Mouse (Mus musculus): ENCODE measurements at regions not wholly inside any gene's neighbourhood (a gene's known extent, or its start where the extent isn't known, plus 50 kb on each side); places are given as distances from the start of the nearest gene placed in this dataset.

DNA sequence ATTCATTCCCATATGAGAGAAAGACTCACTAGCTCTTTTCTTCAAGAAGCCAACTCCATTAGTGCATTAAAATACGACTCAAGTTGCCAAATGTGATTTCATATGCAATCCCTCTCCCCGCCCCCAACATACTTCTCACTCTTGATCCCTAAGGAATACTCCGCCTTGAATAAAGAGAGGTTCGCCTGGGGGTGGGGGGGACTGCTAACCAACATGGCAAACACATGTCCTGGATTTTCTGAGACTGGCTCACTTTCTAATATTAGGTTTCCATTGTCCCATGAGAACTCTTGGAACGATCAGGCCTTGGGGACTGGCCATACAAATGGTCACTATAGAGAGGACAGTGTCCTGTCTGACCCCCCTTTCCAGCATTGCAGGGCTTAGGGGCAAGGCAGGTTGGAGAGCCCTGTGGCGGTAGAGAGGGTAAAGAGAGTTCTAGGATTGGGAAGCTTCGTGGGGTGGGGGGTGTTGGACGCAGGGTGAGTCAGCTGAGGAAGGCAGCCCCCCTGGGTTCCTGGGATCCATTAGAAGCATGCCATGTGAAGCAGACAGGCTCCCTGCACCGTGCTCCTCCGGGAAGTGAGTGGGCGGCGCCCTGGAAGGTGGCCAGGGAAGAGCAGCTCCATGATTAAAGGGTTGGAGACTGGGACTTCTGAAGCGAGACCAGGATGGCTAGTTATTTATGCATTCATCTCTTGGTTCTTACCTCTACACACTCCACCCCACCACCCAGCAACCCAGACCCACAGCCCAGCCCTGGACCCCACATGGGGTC lies 91.6 kb downstream of the Ephb3 start:
- Histone ChIP-seq H3K36me3 (replicated peaks in 1 of 2; ENCODE audit: control insufficient read depth in 1 of 2, insufficient read depth in 1 of 2, low read length in 1 of 2) (no peaks in the 10 kb centered on the region), H3K4me1 (ENCODE audit: control insufficient read depth in 1 of 2, insufficient read depth in 2 of 2) (no peaks in the 10 kb centered on the region), H3K79me2 (replicated peaks; ENCODE audit: control insufficient read depth, extremely low read depth, insufficient read depth, poor library complexity, severe bottlenecking) (no peaks in the 10 kb centered on the region), H3K4me2 (ENCODE audit: insufficient read depth, low read depth, poor library complexity, severe bottlenecking) (no peak overlapping the region), H3K27ac (ENCODE audit: insufficient read depth, low read depth) (no peak overlapping the region), H3K9ac (ENCODE audit: insufficient read depth, low read depth) (no peak overlapping the region), H3K4me3 (replicated peaks in 1 of 3; ENCODE audit: low read depth in 2 of 3, low read length in 2 of 3, poor library complexity in 1 of 3) (no peak overlapping the region), H3K27me3 (replicated peaks) (no peaks in the 10 kb centered on the region), H3K9me3 (replicated peaks; ENCODE audit: low read length) (no peaks in the 10 kb centered on the region)
- TF ChIP-seq CHD1 (IDR thresholded peaks at IDR 0.05; ENCODE audit: low read depth, low read length) = no peak
- no peak for TF ChIP-seq SMC3 (IDR thresholded peaks at IDR 0.05; ENCODE audit: low read depth, low read length)
- TF ChIP-seq RCOR1 (conservative IDR thresholded peaks at IDR 0.05; ENCODE audit: low read depth, low read length) = no peak
- no peak for TF ChIP-seq ELF1 (IDR thresholded peaks at IDR 0.05; ENCODE audit: low read depth, low read length)
- TF ChIP-seq BHLHE40 (IDR thresholded peaks at IDR 0.05; ENCODE audit: low read depth, low read length) = no peak
- no peak for TF ChIP-seq CHD2 (IDR thresholded peaks at IDR 0.05; ENCODE audit: low read length)
- no peak for TF ChIP-seq TBP (conservative IDR thresholded peaks at IDR 0.05; ENCODE audit: low read depth, low read length)
- DNase-seq (ENCODE audit: extremely low read depth) = no peak
- dilution Hi-C loops (cut with MboI; ENCODE audit: extremely low pct_ligation_motif_present, extremely low pct_unique_long_range_greater_than_20kb, low sequenced_read_pairs) = no loop called here
- in situ Hi-C loops (cut with MboI; ENCODE audit: low pct_ligation_motif_present, low pct_unique_long_range_greater_than_20kb, low sequenced_read_pairs) = no loop called here

DNA sequence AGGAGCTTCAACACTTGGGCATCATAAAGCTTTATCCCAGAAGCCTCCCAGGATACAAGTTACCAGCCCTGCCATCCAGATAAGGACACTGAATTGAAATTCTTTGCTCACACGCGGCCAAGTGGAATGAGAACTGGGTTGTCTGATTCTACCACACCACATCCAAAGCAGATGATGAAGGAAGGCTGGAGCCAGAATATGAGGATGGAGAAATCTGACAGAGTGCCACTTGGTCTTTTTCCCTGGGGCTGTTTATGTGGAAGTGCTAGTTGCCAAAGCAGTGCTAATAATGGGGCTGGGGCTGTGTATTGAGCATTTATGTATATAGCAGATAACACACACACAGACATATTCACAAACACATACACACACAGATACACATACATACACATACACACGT lies 92.2 kb downstream of the Ephb3 start:
- no peaks in the 10 kb centered on the region for H3K4me1 ChIP-seq (ENCODE audit: control insufficient read depth in 1 of 2, insufficient read depth in 2 of 2)
- no peak overlapping the region for H3K4me3 ChIP-seq (replicated peaks in 1 of 3; ENCODE audit: low read depth in 2 of 3, low read length in 2 of 3, poor library complexity in 1 of 3)
- H3K79me2 ChIP-seq (replicated peaks; ENCODE audit: control insufficient read depth, extremely low read depth, insufficient read depth, poor library complexity, severe bottlenecking) = no peaks in the 10 kb centered on the region
- H3K4me2 ChIP-seq (ENCODE audit: insufficient read depth, low read depth, poor library complexity, severe bottlenecking) = no peak overlapping the region
- H3K9me3 ChIP-seq (replicated peaks; ENCODE audit: low read length) = no peaks in the 10 kb centered on the region
- H3K36me3 ChIP-seq (replicated peaks in 1 of 2; ENCODE audit: control insufficient read depth in 1 of 2, insufficient read depth in 1 of 2, low read length in 1 of 2) = no peaks in the 10 kb centered on the region
- H3K27me3 ChIP-seq (replicated peaks) = peaks cover 2% of the 10 kb centered on the region
- in situ Hi-C loops (cut with MboI; ENCODE audit: low pct_ligation_motif_present, low pct_unique_long_range_greater_than_20kb, low sequenced_read_pairs) = no loop called here
- no peak for DNase-seq (ENCODE audit: extremely low read depth)
- no peak overlapping the region for H3K27ac ChIP-seq (ENCODE audit: insufficient read depth, low read depth)
- dilution Hi-C loops (cut with MboI; ENCODE audit: extremely low pct_ligation_motif_present, extremely low pct_unique_long_range_greater_than_20kb, low sequenced_read_pairs) = no loop called here
- no peak overlapping the region for H3K9ac ChIP-seq (ENCODE audit: insufficient read depth, low read depth)
- TF ChIP-seq CHD2 (IDR thresholded peaks at IDR 0.05; ENCODE audit: low read length) (no peak), NELFE (IDR thresholded peaks at IDR 0.05; ENCODE audit: low read depth, low read length) (no peak), JUND (conservative IDR thresholded peaks at IDR 0.05; ENCODE audit: low read depth, low read length) (no peak), EP300 (IDR thresholded peaks at IDR 0.05; ENCODE audit: low read length) (no peak), USF2 (conservative IDR thresholded peaks at IDR 0.05; ENCODE audit: low read depth, low read length) (no peak), MAX (IDR thresholded peaks at IDR 0.05; ENCODE audit: low read length) (no peak), IRF4 (IDR thresholded peaks at IDR 0.05; ENCODE audit: low read depth, low read length) (no peak), MAFK (IDR thresholded peaks at IDR 0.05; ENCODE audit: insufficient replicate concordance, low read length) (no peak)

DNA sequence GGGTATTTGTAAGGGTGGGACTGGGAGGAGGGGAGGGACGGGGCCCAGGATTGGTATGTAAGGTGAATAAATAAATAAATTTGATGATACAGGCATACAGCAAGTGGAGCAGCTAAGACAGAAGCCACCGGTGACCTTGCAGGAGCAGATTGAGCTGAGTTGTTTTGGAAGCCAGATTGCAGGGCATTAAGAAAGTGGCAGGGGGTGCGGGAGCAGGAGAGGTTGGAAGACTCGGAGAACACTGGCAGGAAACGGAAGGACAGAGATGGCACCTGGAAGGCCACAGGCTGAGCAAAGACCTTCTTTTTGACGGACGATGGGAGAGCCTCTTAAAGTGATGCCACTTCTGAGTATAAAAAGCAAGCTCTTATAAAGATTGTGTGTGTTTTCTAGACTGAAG lies 94.3 kb downstream of the Ephb3 start:
- DNase-seq (ENCODE audit: extremely low read depth) = no peak

More for the DNA sequence above, 94.3 kb downstream of the Ephb3 start:
- dilution Hi-C loops (cut with MboI; ENCODE audit: extremely low pct_ligation_motif_present, extremely low pct_unique_long_range_greater_than_20kb, low sequenced_read_pairs) = no loop called here
- Histone ChIP-seq H3K4me3 (replicated peaks in 1 of 3; ENCODE audit: low read depth in 2 of 3, low read length in 2 of 3, poor library complexity in 1 of 3) (no peak overlapping the region), H3K36me3 (replicated peaks in 1 of 2; ENCODE audit: control insufficient read depth in 1 of 2, insufficient read depth in 1 of 2, low read length in 1 of 2) (no peaks in the 10 kb centered on the region), H3K79me2 (replicated peaks; ENCODE audit: control insufficient read depth, extremely low read depth, insufficient read depth, poor library complexity, severe bottlenecking) (no peaks in the 10 kb centered on the region), H3K4me1 (ENCODE audit: control insufficient read depth in 1 of 2, insufficient read depth in 2 of 2) (no peaks in the 10 kb centered on the region), H3K9me3 (replicated peaks; ENCODE audit: low read length) (peaks cover 12% of the 10 kb centered on the region), H3K27ac (ENCODE audit: insufficient read depth, low read depth) (no peak overlapping the region), H3K9ac (ENCODE audit: insufficient read depth, low read depth) (no peak overlapping the region), H3K4me2 (ENCODE audit: insufficient read depth, low read depth, poor library complexity, severe bottlenecking) (no peak overlapping the region), H3K27me3 (replicated peaks) (peaks cover 2% of the 10 kb centered on the region)
- TF ChIP-seq POLR2A (IDR thresholded peaks at IDR 0.05; ENCODE audit: low read depth, low read length) (no peak), CTCF (conservative IDR thresholded peaks at IDR 0.05 in 1 of 2, IDR thresholded peaks at IDR 0.05 in 1 of 2; ENCODE audit: low read depth in 2 of 2, low read length in 2 of 2) (no peak), EP300 (IDR thresholded peaks at IDR 0.05; ENCODE audit: low read length) (no peak), E2F4 (IDR thresholded peaks at IDR 0.05; ENCODE audit: insufficient replicate concordance, low read depth, low read length) (no peak), JUND (conservative IDR thresholded peaks at IDR 0.05; ENCODE audit: low read depth, low read length) (no peak)
- in situ Hi-C loops (cut with MboI; ENCODE audit: low pct_ligation_motif_present, low pct_unique_long_range_greater_than_20kb, low sequenced_read_pairs) = no loop called here

Measured in CH12.LX (cell line).